Mouse (Mus musculus): Measurements from ENCODE around the gene Mmp14.

The Mmp14 gene

GRCm38 (mm10) chr14:54413877-54414700, 17.3 kb upstream of the Mmp14 start:
- DNase-seq (ENCODE audit: low read depth, low spot score): no peak

- no peak for DNase-seq (ENCODE audit: low read depth, low spot score)
Observed at GRCm38 (mm10) chr14:54415241-54416020, 16.0 kb upstream of the Mmp14 start.

- no peak for DNase-seq (ENCODE audit: low read depth, low spot score)
Observed at GRCm38 (mm10) chr14:54416229-54416775, 15.1 kb upstream of the Mmp14 start.

- DNase-seq (ENCODE audit: low read depth, low spot score): no peak
Observed at GRCm38 (mm10) chr14:54416830-54417229, 14.6 kb upstream of the Mmp14 start.

- no peak for DNase-seq (ENCODE audit: low read depth, low spot score)
Observed at GRCm38 (mm10) chr14:54417623-54418081, 13.8 kb upstream of the Mmp14 start, which contains the start of gene Slc7a7. Gene Slc7a7, minus strand, starts transcription at chr14:54417780.

GRCm38 (mm10) chr14:54421014-54421413, 10.4 kb upstream of the Mmp14 start:
- no peak for DNase-seq (ENCODE audit: low read depth, low spot score)

- no peak for DNase-seq (ENCODE audit: low read depth, low spot score)
Observed at GRCm38 (mm10) chr14:54423406-54423805, 8.0 kb upstream of the Mmp14 start.

GRCm38 (mm10) chr14:54424634-54425033, 6.8 kb upstream of the Mmp14 start:
- no peak for DNase-seq (ENCODE audit: low read depth, low spot score)

- no peak for DNase-seq (ENCODE audit: low read depth, low spot score)
Observed at GRCm38 (mm10) chr14:54425540-54425939, 5.9 kb upstream of the Mmp14 start.

- peak; percentile 39 for DNase-seq (ENCODE audit: low read depth, low spot score)
Observed at GRCm38 (mm10) chr14:54426003-54426688, 5.3 kb upstream of the Mmp14 start.

- DNase-seq (ENCODE audit: low read depth, low spot score): peak; percentile 96
Observed at GRCm38 (mm10) chr14:54426689-54427398, 4.6 kb upstream of the Mmp14 start, which contains the start of gene Mrpl52. Gene Mrpl52, plus strand, starts transcription at chr14:54426909.

- DNase-seq (ENCODE audit: low read depth, low spot score): no peak
Observed at GRCm38 (mm10) chr14:54427696-54428095, 3.7 kb upstream of the Mmp14 start.

GRCm38 (mm10) chr14:54428421-54428820, 3.0 kb upstream of the Mmp14 start:
- no peak for DNase-seq (ENCODE audit: low read depth, low spot score)

- DNase-seq (ENCODE audit: low read depth, low spot score): no peak
Observed at GRCm38 (mm10) chr14:54429332-54430093, 1.9 kb upstream of the Mmp14 start.

- DNase-seq (ENCODE audit: low read depth, low spot score): no peak
Observed at GRCm38 (mm10) chr14:54430406-54431145, 836 bp upstream of the Mmp14 start.

GRCm38 (mm10) chr14:54432078-54432836, 845 bp downstream of the Mmp14 start:
- no peak for DNase-seq (ENCODE audit: low read depth, low spot score)

- no peak for DNase-seq (ENCODE audit: low read depth, low spot score)
Observed at GRCm38 (mm10) chr14:54432837-54433830, 1.7 kb downstream of the Mmp14 start.

Data from brain, adult 2 months (tissue).